Mouse (Mus musculus): ENCODE measurements around the gene Cib2.

DNA sequence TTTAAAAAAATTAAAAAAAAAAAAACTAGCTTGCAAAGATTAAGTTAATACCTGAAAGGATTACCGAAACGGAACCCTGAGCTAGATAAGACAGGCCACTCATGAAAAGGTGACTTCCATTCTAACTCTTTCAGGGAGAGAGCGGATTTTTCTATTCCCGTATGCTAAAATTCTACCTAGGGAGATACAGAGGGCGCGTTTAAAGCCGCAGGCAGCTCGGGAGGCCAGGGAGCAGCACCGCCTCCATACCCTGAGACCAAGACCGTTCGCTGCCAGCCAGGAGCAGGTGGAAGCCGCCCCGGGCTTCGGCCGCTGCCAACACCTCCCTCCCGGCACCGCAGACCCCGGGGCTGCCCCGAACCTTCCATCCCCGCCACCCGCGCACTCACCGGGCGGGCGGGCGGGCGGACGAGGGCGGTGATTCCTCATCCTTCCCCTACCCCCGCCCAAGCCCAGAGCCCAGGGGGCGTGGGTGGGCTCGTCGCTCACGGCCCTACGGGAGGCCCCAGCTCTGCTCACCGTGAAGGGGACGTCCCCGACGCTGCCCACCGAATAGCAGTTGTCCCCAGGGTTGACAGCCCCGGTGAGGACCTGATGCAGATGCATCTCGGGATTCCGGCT is 59.1 kb downstream of the Cib2 start:
- TF ChIP-seq CTCF (conservative IDR thresholded peaks at IDR 0.05; ENCODE audit: low read length) = no peak
- TF ChIP-seq POU5F1 (IDR thresholded peaks at IDR 0.05; ENCODE audit: borderline replicate concordance, low read length) = no peak
- TF ChIP-seq NANOG (IDR thresholded peaks at IDR 0.05; ENCODE audit: borderline replicate concordance, low read length) = no peak
